Mouse (Mus musculus): ENCODE data around the gene Calr. TPM values are rescaled to one million over a fixed set of nuclear protein-coding genes. Genes with fewer than 3 reads are reported as not detected.

The Calr gene
- 100 to 1,000 TPM; 528 to 548 TPM for total RNA-seq (2021)

DNA sequence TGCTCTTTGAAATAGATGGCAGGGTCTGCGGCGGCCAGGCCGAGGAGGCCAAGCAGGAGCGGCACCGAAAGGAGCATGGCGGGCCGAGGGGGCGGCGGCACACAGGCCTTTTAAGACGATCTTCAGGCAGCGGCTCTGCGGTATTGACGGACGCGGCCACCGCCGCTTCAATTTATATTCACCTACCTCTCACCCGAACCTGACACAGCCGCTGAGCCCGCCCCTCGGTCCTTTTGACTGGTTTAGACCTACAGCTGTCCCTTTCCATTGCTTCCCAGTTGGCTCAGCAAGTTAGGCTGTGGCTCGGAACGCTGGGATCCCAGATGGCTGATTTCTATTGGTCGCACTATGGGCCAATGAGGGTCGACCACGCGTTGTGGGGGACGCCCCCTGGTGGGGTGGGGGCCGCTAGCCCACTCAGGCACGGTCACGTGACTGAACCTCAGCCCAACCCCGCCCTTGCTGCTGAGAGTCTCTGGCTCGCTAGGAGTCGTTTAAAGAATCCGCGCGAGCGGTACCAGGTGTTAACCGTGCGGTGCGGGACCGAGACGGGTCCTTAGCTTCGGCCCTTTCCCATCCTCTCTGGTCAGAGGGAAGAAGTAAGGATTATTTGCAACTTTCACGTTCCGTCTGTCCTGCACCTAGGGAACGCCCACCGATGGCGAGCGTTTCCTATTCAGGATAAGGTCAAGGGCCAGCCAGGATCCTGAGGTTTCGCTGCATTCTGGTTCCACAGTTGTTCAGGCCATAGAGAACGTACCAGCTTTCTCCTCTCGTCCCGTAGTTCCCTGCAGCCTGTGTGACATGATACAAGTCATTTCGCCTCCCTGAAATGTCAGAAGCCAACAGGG lies at the start of gene Calr:
TSS of gene Calr (minus strand) at position 213 of the 851 bp plus-strand sequence.
- intact Hi-C loops (cut with DNase I): no loop called here
- peak; percentile 100 for DNase-seq

- intact Hi-C loops (cut with DNase I): no loop called here
- DNase-seq: no peak
Observed at GRCm38 (mm10) chr8:84895963-84896362, 49.2 kb upstream of the Calr start.

DNA sequence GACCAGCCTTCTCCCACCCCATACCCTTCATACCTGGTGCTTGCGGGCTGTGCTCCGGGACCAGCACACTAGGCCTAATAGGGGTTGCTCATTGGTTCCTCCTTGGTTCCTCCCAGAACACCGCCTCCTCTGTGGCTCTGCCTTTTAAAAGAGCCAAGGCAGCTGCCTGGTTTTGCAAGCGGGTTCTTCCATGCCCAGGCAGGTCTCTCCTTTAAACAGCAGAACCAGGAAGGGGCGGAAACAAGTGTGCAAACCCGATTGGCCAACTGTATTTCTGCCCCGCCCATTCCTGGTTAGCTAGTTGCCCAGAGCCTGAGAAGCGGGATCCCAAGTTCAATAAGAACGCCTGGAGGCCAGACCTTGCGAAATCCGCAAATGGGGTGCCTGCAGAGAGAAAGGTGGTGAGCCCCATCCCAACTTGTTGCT lies 47.0 kb upstream of the Calr start, which contains the start of gene Gcdh:
TSS of gene Gcdh (minus strand) at position 213 of the 426 bp plus-strand sequence.
- peak; percentile 87 for DNase-seq
- intact Hi-C loops (cut with DNase I): no loop called here

DNA sequence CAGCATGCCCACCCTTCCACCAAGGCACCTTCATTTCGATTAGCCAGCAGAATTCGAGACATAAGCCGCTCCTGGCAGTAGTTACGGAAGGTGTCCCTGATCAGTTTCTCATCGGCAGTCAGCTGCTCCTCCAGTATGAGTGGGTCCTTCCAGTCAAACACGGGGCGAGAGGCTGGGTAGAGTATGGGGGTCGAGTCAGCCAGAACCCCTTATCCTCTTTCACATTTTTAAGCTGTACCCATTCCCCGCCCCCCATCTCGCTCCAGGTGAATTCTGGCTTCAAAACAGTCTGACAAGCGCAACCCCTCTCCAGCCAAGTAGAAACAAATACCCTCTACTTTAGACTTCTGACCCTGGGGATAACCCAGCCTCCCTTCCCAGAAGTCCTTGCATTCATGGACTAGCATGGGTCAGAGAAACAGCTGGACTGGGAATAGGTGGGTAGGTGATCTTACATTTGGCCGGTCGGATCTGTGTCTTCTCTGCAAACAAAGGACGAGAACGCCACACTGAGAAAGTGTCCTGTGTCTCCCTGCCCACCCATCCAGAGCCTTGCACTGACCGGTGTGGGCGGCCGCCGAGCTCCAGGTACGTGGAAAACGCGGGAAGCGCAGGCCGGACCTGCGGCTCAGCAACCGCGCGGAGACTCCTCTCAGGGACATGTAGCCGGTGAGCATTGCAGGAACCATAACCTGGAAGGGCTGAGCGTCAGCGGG lies 46.4 kb upstream of the Calr start:
- no peak for DNase-seq
- intact Hi-C loops (cut with DNase I): no loop called here

DNA sequence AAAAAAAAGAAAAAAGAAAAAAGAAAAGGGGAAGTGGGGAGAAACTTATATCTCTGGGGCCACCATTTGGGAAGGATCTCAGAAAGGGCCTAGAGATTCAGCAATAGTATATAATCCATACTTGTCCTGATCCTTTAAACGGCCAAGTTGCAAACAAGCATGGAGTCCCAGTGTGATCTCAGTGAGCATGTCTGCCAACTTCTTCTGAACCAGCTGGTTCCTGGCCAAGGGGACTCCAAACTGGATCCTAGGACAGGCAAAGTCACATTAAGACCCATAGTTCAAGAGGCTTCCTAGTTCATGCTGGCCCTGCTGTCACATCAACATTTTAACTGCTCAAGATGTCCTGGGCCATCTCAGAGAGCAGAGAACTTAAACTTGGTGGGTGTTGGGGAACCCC lies 42.4 kb upstream of the Calr start:
- no peak for DNase-seq
- intact Hi-C loops (cut with DNase I): no loop called here

DNA sequence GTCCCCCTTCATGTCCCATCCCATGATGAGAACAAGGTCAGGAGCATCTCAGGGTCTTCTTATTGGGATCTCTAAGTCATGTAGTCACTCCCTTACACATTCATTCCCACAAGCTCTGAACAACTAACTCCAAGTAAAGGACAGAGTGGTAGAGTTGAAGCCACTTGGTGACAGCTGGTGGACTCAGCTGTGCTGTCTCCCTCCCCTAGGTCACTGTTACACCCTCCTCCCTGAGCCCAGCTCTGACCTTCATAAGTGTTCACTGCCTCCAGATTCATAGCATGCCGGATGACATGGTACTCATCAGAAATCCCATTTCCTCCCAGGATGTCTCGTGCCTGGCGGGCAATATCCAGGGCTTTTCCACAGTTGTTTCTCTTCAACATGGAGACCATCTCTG lies 41.5 kb upstream of the Calr start:
- no peak for DNase-seq
- intact Hi-C loops (cut with DNase I): no loop called here

DNA sequence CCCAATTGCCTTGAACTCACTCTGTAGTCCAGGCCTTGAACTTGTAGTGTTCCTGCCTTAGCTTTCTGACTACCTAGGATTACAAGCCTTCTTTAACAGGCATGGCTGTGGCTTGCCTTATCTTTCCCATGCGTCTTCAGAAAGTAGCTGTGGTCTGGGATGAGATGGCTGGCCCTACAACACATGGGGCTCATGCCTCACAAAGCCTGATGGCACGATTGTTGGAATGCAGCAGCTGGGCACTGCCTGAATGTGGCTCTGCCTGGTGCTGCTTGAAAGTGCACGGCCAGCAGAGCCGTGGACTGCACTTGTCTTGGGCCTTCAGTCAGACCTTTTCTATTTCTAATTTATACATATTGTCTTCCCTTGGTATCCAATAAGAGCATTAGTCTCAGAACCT lies 38.0 kb upstream of the Calr start:
- no peak for DNase-seq
- intact Hi-C loops (cut with DNase I): no loop called here

DNA sequence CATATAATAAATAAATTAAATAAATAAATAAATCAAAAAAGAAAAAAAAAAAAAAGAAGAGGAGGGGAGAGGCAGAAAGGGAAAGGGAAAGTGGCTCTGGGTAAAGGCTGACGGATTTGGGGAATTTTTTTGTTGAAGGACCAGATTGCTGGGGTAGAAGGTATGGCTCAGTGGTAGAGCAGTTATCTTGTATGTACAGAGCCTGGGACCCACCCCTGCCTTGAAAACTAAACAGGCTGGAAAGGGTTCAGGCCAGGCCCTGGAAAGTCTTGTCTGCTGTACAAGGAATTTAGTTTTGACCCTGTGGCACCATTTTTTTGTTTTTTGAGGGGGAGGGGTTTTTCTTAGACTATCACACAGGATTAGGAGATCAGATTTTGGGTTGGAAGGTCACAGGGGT lies 32.2 kb upstream of the Calr start:
- no peak for DNase-seq
- intact Hi-C loops (cut with DNase I): no loop called here

DNA sequence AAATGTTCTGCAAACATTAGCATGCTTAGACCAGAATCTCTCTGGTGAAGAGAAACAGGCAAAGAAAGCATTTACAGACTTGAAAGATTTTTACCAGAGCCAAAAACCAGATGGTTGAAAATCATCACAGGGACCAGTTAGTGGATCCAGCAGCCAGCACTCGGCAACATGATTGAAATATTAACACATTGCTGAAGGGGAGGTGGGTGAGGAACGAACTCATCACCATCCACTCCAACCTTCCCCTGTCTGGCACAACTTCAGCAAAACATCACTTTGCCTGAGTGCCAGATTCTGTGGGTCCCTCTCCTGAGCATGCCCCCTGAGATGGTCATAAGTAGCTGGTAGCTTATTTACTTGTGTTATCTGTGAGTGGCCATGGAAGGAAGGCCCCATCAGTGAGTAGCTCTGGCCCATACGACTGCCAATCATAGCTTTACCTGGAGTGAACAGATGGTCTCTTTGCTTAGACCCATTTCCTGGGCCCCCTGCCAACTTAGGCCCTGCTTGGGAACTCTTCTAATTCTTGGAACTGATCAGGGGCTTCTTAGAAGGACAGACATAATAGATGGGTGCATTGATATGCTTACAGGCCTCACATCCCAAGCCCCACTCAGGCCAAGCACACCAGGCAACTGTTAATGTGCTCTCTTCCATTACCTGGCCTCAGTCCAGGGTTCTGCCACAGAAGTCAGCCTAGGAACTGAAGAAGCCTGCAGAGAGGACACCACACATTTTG lies 30.7 kb upstream of the Calr start:
- intact Hi-C loops (cut with DNase I): no loop called here
- peak; percentile 80 for DNase-seq

DNA sequence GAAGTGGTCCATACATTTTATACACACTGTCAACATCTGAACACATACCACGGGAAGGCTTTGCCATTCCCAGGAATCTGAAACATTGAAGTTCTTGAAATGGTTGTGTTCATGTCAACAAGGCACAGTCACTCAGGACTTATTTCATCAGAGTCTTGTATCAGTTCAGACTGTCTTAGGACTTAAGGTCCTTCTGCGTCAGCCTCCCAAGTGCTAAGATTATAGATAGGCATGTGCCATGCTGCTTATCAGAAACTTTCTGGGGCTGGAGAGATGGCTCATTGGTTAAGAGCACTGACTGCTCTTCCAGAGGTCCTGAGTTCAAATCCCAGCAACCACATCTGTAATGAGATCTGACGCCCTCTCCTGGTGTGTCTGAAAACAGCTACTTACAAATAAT lies 27.6 kb upstream of the Calr start:
- intact Hi-C loops (cut with DNase I): no loop called here
- DNase-seq: no peak

DNA sequence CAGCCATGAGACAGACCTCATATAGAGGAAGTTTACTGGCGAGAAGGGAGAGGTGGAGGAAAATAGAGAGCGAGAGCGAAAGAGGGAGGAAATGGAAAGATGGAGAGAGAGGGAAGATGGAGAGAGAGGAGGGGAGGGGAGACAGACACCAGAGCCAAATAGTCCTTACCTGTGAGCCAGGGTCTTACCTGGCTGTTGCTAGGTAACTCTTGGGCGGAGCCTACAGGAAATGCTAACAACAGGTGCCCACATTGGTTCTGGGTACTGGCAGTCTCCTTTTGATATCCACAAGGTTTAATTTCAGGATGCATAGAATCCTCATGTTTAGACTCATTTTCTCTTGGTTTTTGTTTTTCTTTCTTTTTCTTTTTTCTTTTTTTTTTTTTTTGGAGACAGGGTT lies 26.3 kb upstream of the Calr start:
- DNase-seq: no peak
- intact Hi-C loops (cut with DNase I): no loop called here

GRCm38 (mm10) chr8:84872309-84872965 lies 25.7 kb upstream of the Calr start:
- intact Hi-C loops (cut with DNase I): no loop called here
- DNase-seq: peak; percentile 27

GRCm38 (mm10) chr8:84871376-84872308 lies 24.9 kb upstream of the Calr start, which contains the start of gene Syce2:
TSS of gene Syce2 (plus strand) at chr8:84872111.
- intact Hi-C loops (cut with DNase I): no loop called here
- peak; percentile 74 for DNase-seq

DNA sequence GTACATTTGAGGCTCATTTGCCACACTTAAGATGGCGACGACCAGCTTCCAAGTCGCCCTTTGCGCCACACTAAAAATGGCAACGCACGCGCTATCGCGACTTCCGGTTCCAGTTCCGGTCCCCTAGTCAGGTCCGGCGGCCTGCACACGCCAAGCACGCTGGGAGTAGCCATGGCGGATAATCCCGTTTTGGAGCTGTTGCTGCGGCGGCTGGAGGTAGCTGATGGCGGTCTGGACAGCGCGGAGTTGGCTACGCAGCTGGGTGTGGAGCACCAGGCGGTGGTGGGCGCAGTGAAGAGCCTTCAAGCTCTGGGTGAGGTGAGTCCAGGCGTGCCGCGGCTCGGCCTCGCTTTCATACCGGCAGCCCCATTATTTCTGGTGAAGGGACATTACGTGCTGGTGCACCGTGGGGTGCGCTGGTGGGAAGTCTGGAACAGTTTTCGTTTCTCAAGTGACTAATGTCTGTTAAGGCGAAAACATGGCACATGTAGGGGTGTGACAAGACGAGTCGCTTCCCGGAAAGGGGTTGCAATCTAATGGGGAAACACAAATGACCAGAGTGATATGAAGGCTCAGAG lies 10.2 kb upstream of the Calr start, which contains the start of gene Farsa:
TSS of gene Farsa (plus strand) at position 126 of the 578 bp plus-strand sequence.
- peak; percentile 93 for DNase-seq
- intact Hi-C loops (cut with DNase I): loop anchor here (5.0 kb wide), 1 partner anchor 105 kb away; no protein-coding TSS in a partner anchor

DNA sequence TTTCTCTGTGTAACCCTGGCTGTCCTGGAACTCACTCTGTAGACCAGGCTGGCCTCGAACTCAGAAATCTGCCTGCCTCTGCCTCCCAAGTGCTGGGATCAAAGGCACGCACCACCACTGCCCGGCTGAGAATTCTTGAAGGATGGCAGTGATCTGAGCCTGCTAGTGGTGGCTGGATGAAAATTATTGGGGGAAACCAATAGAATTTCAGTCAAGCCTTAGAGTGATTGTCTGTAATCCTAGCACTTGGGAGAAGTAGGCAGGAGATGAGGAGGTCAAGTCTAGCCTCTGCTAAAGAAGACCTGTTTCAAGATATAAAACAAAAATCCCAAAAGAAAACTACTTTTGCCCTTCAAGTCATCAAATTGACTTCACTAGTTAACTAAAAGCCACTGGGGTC lies 9.7 kb upstream of the Calr start:
- DNase-seq: no peak
- intact Hi-C loops (cut with DNase I): loop anchor here (5.0 kb wide), 1 partner anchor 106 kb away; no protein-coding TSS in a partner anchor

DNA sequence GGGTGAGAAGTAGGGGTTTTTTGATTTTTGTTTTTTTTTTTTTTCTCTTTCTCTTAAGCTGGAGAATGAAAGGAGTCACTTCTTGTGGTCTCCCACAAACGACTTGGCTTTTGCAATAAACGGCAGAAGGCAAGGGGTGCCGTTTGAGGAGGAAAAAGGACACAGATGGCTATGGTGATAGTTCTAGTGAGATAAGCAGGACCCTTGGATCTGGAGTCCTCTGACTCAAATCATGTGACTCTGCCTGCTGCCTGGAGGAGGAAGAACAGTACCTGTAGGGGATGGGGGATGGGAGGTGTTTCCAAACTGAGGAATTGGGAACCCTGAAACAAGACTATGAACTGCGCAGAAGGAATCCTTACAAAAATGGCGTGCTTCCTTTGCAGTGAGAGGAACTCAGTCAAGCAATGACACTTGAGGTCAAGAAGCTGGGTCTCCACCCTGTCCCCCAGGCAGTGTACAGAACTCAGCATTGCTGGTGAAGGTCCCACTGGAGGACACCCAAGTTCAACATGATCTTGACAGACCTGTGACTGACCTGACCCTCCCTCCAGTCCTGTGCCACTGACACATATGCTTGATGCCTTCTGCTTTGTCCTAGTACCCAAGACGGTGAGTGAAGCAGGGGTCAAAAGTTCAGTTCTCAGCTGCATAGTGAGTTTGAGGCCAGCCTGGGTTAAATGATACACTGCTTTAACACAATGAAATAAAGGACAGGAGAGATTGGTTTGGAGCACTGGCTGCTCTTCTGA lies 1.1 kb upstream of the Calr start:
- no peak for DNase-seq
- intact Hi-C loops (cut with DNase I): no loop called here

DNA sequence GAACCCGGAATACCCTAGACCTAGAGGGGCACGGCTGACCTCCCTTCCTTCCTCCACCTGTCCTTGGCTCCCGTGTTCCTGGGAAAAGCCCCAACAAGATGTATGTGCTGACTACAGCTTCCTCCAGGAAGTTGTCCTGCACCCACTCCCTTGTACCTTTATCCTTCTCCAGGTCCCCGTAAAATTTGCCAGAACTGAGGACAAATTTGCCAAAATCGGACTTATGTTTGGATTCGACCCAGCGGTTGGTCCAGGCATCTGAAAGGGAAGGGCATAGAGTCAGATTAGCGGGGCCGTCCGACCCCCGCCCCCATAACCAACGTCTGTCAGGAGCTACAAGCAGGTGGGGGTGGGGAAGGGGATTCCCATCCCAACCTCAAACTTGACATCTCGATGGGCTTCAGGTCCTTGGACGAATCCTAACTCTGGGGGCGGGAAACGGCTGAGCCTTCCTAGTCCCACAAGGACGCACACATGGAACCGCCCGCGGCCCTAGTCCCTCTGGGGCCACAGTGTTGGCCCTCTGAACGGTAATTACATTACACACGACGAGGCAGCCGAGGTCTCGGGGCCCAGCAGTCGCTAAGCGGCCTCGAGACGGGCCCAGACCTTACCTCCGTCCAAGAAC lies 526 bp downstream of the Calr start:
- peak; percentile 45 for DNase-seq
- intact Hi-C loops (cut with DNase I): no loop called here

Measured in left cerebral cortex, postnatal 4 days (tissue).